Mouse (Mus musculus) myocyte (in vitro differentiated cells): Measurements from ENCODE around the gene Cdca5.

ENCODE experiments used
- CEBPB ChIP-seq: IDR thresholded peaks from 2 replicates; pipeline ENCODE4 v1.6.1; 2011; ENCODE audit warnings: mild to moderate bottlenecking, moderate library complexity; ENCODE audit not compliant: poor library complexity, insufficient read depth, severe bottlenecking
- MAX ChIP-seq: IDR thresholded peaks from one replicate; pipeline ENCODE4 v1.6.1; 2011; ENCODE audit warnings: low read depth, mild to moderate bottlenecking, control low read depth
- POLR2A ChIP-seq: IDR thresholded peaks from one replicate; pipeline ENCODE4 v1.6.1; 2011; ENCODE audit warnings: low read depth, mild to moderate bottlenecking, control low read depth, moderate library complexity; ENCODE audit not compliant: insufficient read length
- REST ChIP-seq: IDR thresholded peaks from one replicate; pipeline ENCODE4 v1.6.1; 2011; ENCODE audit warnings: mild to moderate bottlenecking, control low read depth, moderate library complexity; ENCODE audit not compliant: insufficient read depth, insufficient read length
- TCF12 ChIP-seq: IDR thresholded peaks from one replicate; pipeline ENCODE4 v1.6.1; 2011; ENCODE audit warnings: mild to moderate bottlenecking, control low read depth; ENCODE audit not compliant: poor library complexity, insufficient read depth, severe bottlenecking
- USF1 ChIP-seq: IDR thresholded peaks from one replicate; pipeline ENCODE4 v1.6.1; 2011; ENCODE audit warnings: low read depth, mild to moderate bottlenecking, control low read depth, moderate library complexity

GRCm38 (mm10) chr19:6136397-6136796 is 51.6 kb downstream of the Cdca5 start:
- TF ChIP-seq POLR2A: no peak
- no peak for TF ChIP-seq MAX
- TF ChIP-seq TCF12: no peak
- TF ChIP-seq USF1: no peak
- TF ChIP-seq REST: no peak
- TF ChIP-seq CEBPB: no peak
